Mouse (Mus musculus) liver, postnatal 0 days (tissue): ENCODE measurements around the gene Gpx4. TPM values are rescaled to one million over a fixed set of nuclear protein-coding genes. Genes with fewer than 3 reads are reported as not detected.

Source experiments
- ATAC-seq: fragments of 200-750 bp; cut with Nextera tagmentation; 2 replicates; pipeline ENCODE4 v1.8.0; 2017; ENCODE audit warnings: mild to moderate bottlenecking, moderate library complexity
- DNase-seq: peaks from one replicate; pipeline ENCODE4 v3.0.0-alpha.2; 2016
- H3K27ac ChIP-seq: fragments of 300-500 bp; sonication (generic); 2 replicates; pipeline ENCODE4 v1.5.1; 2014; ENCODE audit warnings: antibody characterized with exemption, moderate library complexity, mild to moderate bottlenecking, low read depth
- H3K27me3 ChIP-seq: fragments of 300-500 bp; sonication (generic); 2 replicates; pipeline ENCODE4 v1.6.1; 2014; ENCODE audit warnings: low read length, control low read depth, mixed read lengths; ENCODE audit not compliant: insufficient read depth
- H3K36me3 ChIP-seq: fragments of 300-500 bp; sonication (generic); replicated peaks from 2 replicates; pipeline ENCODE4 v1.6.1; 2014; ENCODE audit warnings: mild to moderate bottlenecking, control low read depth, low read length, moderate library complexity, mixed read lengths; ENCODE audit not compliant: insufficient read depth
- H3K4me1 ChIP-seq: fragments of 300-500 bp; sonication (generic); 2 replicates; pipeline ENCODE4 v1.6.1; 2014; ENCODE audit warnings: antibody characterized with exemption, mild to moderate bottlenecking, control low read depth; ENCODE audit not compliant: insufficient read depth
- H3K4me2 ChIP-seq: fragments of 300-500 bp; sonication (generic); 2 replicates; pipeline ENCODE4 v1.6.1; 2014; ENCODE audit warnings: low read depth, mild to moderate bottlenecking, low read length, moderate library complexity, mixed read lengths
- H3K4me3 ChIP-seq: fragments of 300-500 bp; sonication (generic); 2 replicates; pipeline ENCODE4 v1.5.1; 2014; ENCODE audit warnings: low read depth, low read length
- H3K9ac ChIP-seq: fragments of 300-500 bp; sonication (generic); replicated peaks from 2 replicates; pipeline ENCODE4 v1.6.1; 2014; ENCODE audit warnings: mild to moderate bottlenecking, moderate library complexity
- H3K9me3 ChIP-seq: fragments of 300-500 bp; sonication (generic); 2 replicates; pipeline ENCODE4 v1.6.1; 2016; ENCODE audit warnings: mild to moderate bottlenecking, control low read depth, low read length, mixed read lengths
- CTCF ChIP-seq: sonication (generic); IDR thresholded peaks from 2 replicates; pipeline ENCODE4 v1.5.1; 2016; ENCODE audit warnings: antibody characterized with exemption, low read depth
- EP300 ChIP-seq: IDR thresholded peaks from 2 replicates; pipeline ENCODE4 v1.6.1; 2016; ENCODE audit warnings: antibody characterized with exemption, low read depth, mild to moderate bottlenecking
- WGBS: fragments of 180-500 bp; shearing (Covaris S2); extraction: QIAGEN DNeasy Blood & Tissue Kit; methylation state at CpG from one replicate; pipeline ENCODE4 v1.1.7; 2014; ENCODE audit not compliant: insufficient replicate concordance; 5-methylcytosine and 5-hydroxymethylcytosine counted together
- polyA plus RNA-seq: library from polyadenylated mRNA; unstranded; fragments of >200 nt; fragmentation: Nextera tagmentation; extraction: Ambion mirVana; gene quantifications from 2 replicates; pipeline ENCODE4 v1.2.1, GENCODE M21; 2015

The Gpx4 gene
- polyA plus RNA-seq, 1 experiment from 2014 or later, result 537 TPM

DNA sequence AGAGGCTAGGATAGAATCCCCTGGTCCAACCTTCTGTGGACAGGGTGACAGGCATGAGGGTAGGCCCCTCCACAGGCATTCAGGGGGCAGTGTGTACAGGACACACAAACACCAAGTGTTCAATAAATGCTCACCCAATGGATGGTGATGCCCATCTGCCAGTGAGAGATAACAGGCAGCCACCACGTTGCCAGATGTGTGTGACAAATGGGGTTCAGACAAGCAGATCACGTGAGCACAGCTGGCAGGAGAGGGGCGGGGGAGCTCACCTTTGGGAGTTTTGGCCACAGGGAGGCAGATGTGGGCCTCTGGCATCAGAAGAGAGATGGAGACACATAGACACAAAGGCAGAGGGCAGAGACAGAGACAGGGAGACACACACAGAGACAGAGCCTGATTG is 34.1 kb downstream of the Gpx4 start:
- H3K4me1 ChIP-seq, result peaks cover 23% of the 10 kb centered on the region

DNA sequence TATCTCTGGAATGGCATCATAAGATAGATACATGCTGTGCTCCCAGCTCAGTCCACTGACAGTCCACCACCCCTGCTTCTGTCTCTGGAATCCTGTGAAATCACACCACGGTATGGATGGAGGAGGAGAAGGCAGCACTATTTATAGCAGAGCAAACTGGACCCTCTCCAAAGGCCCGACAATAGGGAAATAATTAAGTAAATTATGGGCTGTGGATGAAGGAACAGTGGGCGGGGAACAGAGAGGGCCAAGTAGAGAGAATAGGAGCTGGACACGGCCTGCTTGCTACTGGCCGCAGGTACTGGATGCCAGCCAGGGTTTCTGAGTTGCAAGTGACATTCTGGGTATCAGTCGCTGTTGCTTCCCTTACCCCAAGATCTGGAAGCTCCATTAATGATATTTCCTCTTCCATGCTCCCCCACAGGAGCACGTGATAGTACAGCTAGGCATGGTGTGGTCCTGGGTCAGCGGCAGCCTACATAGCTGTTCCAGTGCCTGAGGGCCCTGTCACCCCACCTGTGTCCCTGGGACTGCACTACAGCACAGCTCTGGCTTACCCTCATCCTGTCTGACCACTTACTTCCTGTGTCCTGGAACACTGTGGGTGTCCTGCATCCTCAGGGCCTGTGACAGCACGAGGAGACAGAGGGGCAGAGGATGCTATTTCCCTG is 38.0 kb downstream of the Gpx4 start:
- DNase-seq, result no peak
- Histone ChIP-seq H3K27me3 (no peaks in the 10 kb centered on the region), H3K4me3 (no peak overlapping the region), H3K36me3 (peaks cover 59% of the 10 kb centered on the region), H3K9me3 (no peaks in the 10 kb centered on the region), H3K4me1 (peaks cover 35% of the 10 kb centered on the region), H3K4me2 (no peak overlapping the region), H3K9ac (no peak overlapping the region), H3K27ac (no peak overlapping the region)
- ATAC-seq, result no peak
- TF ChIP-seq CTCF (no peak), EP300 (no peak)
- 76% methylated on average over 9 of the region's 9 CpGs for WGBS

More for the DNA sequence above, 34.1 kb downstream of the Gpx4 start:
- peak; percentile 83 for DNase-seq
- ATAC-seq, result peak; percentile 95
- H3K9me3 ChIP-seq, result no peaks in the 10 kb centered on the region
- H3K27me3 ChIP-seq, result no peaks in the 10 kb centered on the region
- H3K36me3 ChIP-seq, result peaks cover 74% of the 10 kb centered on the region
- peak; percentile 87 for TF ChIP-seq EP300
- TF ChIP-seq CTCF, result peak; percentile 84
- 0 out of 2 replicates have a peak overlapping the region, but pooled peaks have one; percentile 0 for H3K4me3 ChIP-seq
- H3K27ac ChIP-seq, result peak overlapping the region; percentile 82
- H3K4me2 ChIP-seq, result peak overlapping the region; percentile 56
- H3K9ac ChIP-seq, result peak overlapping the region; percentile 45
- WGBS, result 55% methylated on average over 3 of the region's 3 CpGs

DNA sequence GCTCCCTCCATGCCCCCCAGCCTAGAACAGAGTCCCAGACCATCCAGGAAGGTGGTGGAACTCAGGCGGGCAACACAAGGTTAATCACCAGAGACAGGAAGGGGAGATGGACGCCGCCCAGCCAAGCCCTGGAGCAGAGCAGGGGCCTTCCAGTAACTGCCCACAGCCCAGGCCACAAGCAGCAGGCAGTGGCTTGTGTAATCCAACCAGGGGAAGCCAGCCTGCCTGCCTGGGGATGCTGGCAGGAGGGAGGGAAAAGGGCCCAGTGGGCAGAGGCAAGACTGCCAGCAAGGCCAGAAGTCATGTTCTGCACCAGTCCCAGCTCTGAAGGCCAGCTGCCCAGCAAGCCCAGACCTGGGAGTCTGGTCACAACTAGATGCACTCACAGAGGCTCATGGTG is 39.9 kb downstream of the Gpx4 start:
- no peaks in the 10 kb centered on the region for H3K27me3 ChIP-seq
- ATAC-seq (peak; percentile 42), DNase-seq (peak; percentile 57)
- TF ChIP-seq CTCF (no peak), EP300 (no peak)
- peak overlapping the region; percentile 54 for H3K4me2 ChIP-seq
- 45% methylated on average over 3 of the region's 3 CpGs for WGBS
- no peak overlapping the region for H3K4me3 ChIP-seq
- H3K27ac ChIP-seq, result peak overlapping the region; percentile 76
- peaks cover 24% of the 10 kb centered on the region for H3K4me1 ChIP-seq
- peaks cover 41% of the 10 kb centered on the region for H3K36me3 ChIP-seq
- peak overlapping the region; percentile 34; the same call in 1 of the 2 replicates for H3K9ac ChIP-seq
- no peaks in the 10 kb centered on the region for H3K9me3 ChIP-seq

DNA sequence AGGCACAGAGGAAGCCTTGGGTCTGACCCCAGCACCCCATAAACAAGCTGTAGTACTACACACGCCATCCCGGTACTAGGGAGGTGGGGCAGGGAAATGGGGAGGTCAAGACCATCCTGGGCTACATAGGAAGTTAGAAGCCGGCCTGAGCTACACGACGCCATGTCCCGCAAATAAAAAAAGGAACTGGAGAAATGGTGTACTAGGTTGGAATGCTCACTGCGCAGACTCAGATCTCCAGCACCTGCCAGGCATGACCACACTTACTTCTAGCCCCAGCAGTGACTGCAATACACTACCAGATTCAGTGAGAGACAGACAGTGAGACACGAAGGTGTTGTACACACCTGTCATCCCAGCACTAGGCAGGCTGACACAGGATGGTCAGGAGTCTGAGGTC is 40.5 kb downstream of the Gpx4 start:
- H3K4me2 ChIP-seq, result no peak overlapping the region
- peak overlapping the region; percentile 76 for H3K27ac ChIP-seq
- no peak overlapping the region for H3K9ac ChIP-seq

DNA sequence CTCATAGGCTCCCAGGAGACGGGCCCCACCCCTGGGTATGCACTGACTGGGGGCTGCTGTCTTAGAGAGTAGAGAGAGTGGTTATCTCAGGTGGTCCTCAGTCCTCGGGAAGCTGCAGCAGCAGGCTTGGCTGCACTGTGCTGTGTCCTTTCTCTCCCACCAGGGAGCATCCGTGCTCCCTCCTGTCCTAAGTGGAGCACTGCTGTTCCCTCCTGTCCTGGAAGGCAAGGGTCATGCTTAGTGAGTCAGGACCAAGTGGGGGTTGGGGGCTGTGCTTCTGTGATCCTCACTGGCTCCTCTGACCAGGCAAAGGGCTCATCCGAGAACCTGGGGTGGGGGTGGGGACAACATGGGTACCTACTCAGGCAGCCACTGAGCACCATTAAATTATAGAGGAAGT is 42.2 kb downstream of the Gpx4 start:
- Histone ChIP-seq H3K9ac (no peak overlapping the region), H3K4me1 (peaks cover 23% of the 10 kb centered on the region), H3K36me3 (peaks cover 18% of the 10 kb centered on the region), H3K4me3 (no peak overlapping the region), H3K9me3 (no peaks in the 10 kb centered on the region), H3K27me3 (no peaks in the 10 kb centered on the region), H3K27ac (no peak overlapping the region), H3K4me2 (no peak overlapping the region)
- TF ChIP-seq EP300 (no peak), CTCF (peak; percentile 49)
- DNase-seq, result no peak
- 61% methylated on average over 4 of the region's 4 CpGs for WGBS
- peak; percentile 40; the same call in 1 of the 2 replicates for ATAC-seq

More for the DNA sequence above, 40.5 kb downstream of the Gpx4 start:
- DNase-seq (no peak), ATAC-seq (no peak)
- no peak overlapping the region for H3K4me3 ChIP-seq
- H3K4me1 ChIP-seq, result peaks cover 20% of the 10 kb centered on the region
- H3K9me3 ChIP-seq, result no peaks in the 10 kb centered on the region
- 54% methylated on average over 8 of the region's 8 CpGs for WGBS
- TF ChIP-seq CTCF, result no peak
- no peak for TF ChIP-seq EP300
- H3K27me3 ChIP-seq, result no peaks in the 10 kb centered on the region
- peaks cover 34% of the 10 kb centered on the region for H3K36me3 ChIP-seq

DNA sequence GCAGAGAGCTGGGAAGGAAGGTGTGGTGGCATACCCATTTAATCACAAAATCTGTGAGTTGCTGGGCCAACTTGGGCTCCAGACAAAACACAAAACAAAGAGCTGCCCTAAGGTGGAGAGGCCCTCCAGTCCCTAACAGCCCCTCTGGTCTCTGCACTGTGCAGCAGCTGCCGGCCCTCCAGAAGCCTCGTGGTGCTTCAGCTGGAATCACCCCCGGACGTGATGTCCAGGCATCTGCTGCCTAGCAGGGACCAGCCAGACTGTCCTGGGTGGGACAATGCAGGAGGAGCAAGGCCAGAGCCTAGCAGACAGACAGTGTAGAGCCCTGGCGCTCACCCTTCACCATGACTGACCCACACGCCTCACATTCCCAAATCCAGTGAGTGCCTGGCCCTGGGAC is 44.6 kb downstream of the Gpx4 start:
- no peak overlapping the region for H3K4me2 ChIP-seq
- TF ChIP-seq CTCF (no peak), EP300 (no peak)
- H3K9ac ChIP-seq, result no peak overlapping the region
- H3K4me1 ChIP-seq, result peaks cover 38% of the 10 kb centered on the region
- DNase-seq, result no peak
- H3K4me3 ChIP-seq, result no peak overlapping the region
- no peak for ATAC-seq
- peaks cover 3% of the 10 kb centered on the region; the same call in 1 of the 2 replicates for H3K36me3 ChIP-seq
- H3K27ac ChIP-seq, result no peak overlapping the region
- H3K9me3 ChIP-seq, result no peaks in the 10 kb centered on the region
- H3K27me3 ChIP-seq, result no peaks in the 10 kb centered on the region
- 85% methylated on average over 6 of the region's 6 CpGs for WGBS
